ENCODE assay signal across 24 mouse cellular contexts in genomic region chr9:71027626-71028025, GRCm38 (mm10).
DNase-seq lines count a peak whose midpoint lies in the region; ATAC-seq and TF ChIP-seq lines count a peak whose summit lies in the region.
"Had no signal": no experiment of that assay in that cellular context is flagged by ENCODE, and none has a peak within 500 bp of the region (broad histone marks: within the 10 kb centered on the region; RNA-seq: fewer than 3 reads in every experiment).

No protein-coding gene starts in this region.

- no peaks in the 10 kb centered on the region for H3K4me1 ChIP-seq in lung, postnatal 0 days (ENCODE audit: insufficient read depth, low read depth, low read length)
- H3K4me1 ChIP-seq in forebrain, postnatal 0 days (ENCODE audit: insufficient read depth), result no peaks in the 10 kb centered on the region
- H3K4me1 ChIP-seq in hindbrain, embryonic 10.5 days (replicated peaks), result no peaks in the 10 kb centered on the region
- H3K4me1 ChIP-seq: embryonic facial prominence, embryonic 10.5 days; embryonic facial prominence, embryonic 12.5 days; forebrain, embryonic 13.5 days; forebrain, embryonic 15.5 days had no signal

- TF ChIP-seq EP300 in lung, postnatal 0 days (IDR thresholded peaks at IDR 0.05), result no peak

- WGBS in lung, postnatal 0 days, result 44% methylated on average over 2 of the region's 2 CpGs
- WGBS in forebrain, postnatal 0 days, result 86% methylated on average over 2 of the region's 2 CpGs
- WGBS in hindbrain, embryonic 10.5 days, result 79% methylated on average over 2 of the region's 2 CpGs

- no peak overlapping the region for H3K27ac ChIP-seq in lung, postnatal 0 days (ENCODE audit: low read length)
- H3K27ac ChIP-seq in forebrain, postnatal 0 days (ENCODE audit: low read depth, low read length), result no peak overlapping the region
- no peak overlapping the region for H3K27ac ChIP-seq in hindbrain, embryonic 10.5 days
- H3K27ac ChIP-seq: embryonic facial prominence, embryonic 10.5 days; embryonic facial prominence, embryonic 12.5 days; forebrain, embryonic 13.5 days; forebrain, embryonic 15.5 days had no signal

- no peak overlapping the region for H3K4me3 ChIP-seq in lung, postnatal 0 days (ENCODE audit: low read depth, low read length)
- H3K4me3 ChIP-seq in forebrain, postnatal 0 days (ENCODE audit: low read depth, low read length), result no peak overlapping the region
- no peak overlapping the region for H3K4me3 ChIP-seq in hindbrain, embryonic 10.5 days
- H3K4me3 ChIP-seq: embryonic facial prominence, embryonic 10.5 days; embryonic facial prominence, embryonic 12.5 days; forebrain, embryonic 13.5 days; forebrain, embryonic 15.5 days had no signal

- H3K9ac ChIP-seq in lung, postnatal 0 days (replicated peaks; ENCODE audit: low read depth), result no peak overlapping the region
- H3K9ac ChIP-seq in forebrain, postnatal 0 days, result no peak overlapping the region
- H3K9ac ChIP-seq: embryonic facial prominence, embryonic 12.5 days; forebrain, embryonic 13.5 days; forebrain, embryonic 15.5 days had no signal

- TF ChIP-seq CTCF in lung, postnatal 0 days (IDR thresholded peaks at IDR 0.05), result no peak
- no peak for TF ChIP-seq CTCF in forebrain, postnatal 0 days (IDR thresholded peaks at IDR 0.05; ENCODE audit: low read depth)

- no peak overlapping the region for H3K4me2 ChIP-seq in lung, postnatal 0 days (replicated peaks; ENCODE audit: low read depth, low read length)
- no peak overlapping the region for H3K4me2 ChIP-seq in forebrain, postnatal 0 days (ENCODE audit: low read depth)
- H3K4me2 ChIP-seq: embryonic facial prominence, embryonic 12.5 days; forebrain, embryonic 13.5 days; forebrain, embryonic 15.5 days had no signal

- H3K27me3 ChIP-seq in lung, postnatal 0 days (replicated peaks; ENCODE audit: insufficient read depth, low read length), result no peaks in the 10 kb centered on the region
- no peaks in the 10 kb centered on the region for H3K27me3 ChIP-seq in forebrain, postnatal 0 days (ENCODE audit: insufficient read depth, low read length)
- no peaks in the 10 kb centered on the region for H3K27me3 ChIP-seq in hindbrain, embryonic 10.5 days (ENCODE audit: insufficient read depth, poor library complexity, severe bottlenecking)
- H3K27me3 ChIP-seq: CH12.LX; embryonic facial prominence, embryonic 12.5 days; forebrain, embryonic 13.5 days; forebrain, embryonic 15.5 days; Patski had no signal

- ATAC-seq in lung, postnatal 0 days, result no peak
- ATAC-seq in neutrophil, adult 5-6 weeks (ENCODE audit: extremely low read depth, insufficient number of reproducible peaks, low FRiP score, poor library complexity, severe bottlenecking), result peak; percentile 74; the same call in 1 of the 2 replicates
- ATAC-seq in forebrain, postnatal 0 days, result no peak
- ATAC-seq: activated CD4-positive, CD25-positive, alpha-beta regulatory T cell, adult 4 months; CD4-positive, CD25-positive, alpha-beta regulatory T cell, adult 4 months; forebrain, embryonic 13.5 days; forebrain, embryonic 15.5 days; Patski had no signal

- peak; percentile 32 for DNase-seq in lung, postnatal 0 days (ENCODE audit: low spot score)
- DNase-seq in lung, postnatal 14 days, result no peak
- DNase-seq in spleen, postnatal 36 days (ENCODE audit: low spot score in 2 of 2), result peak; percentile 66
- DNase-seq in spleen, adult 12 weeks (ENCODE audit: low spot score), result no peak
- no peak for DNase-seq in forebrain, postnatal 0 days
- DNase-seq in hindbrain, embryonic 10.5 days (ENCODE audit: low spot score), result no peak
- DNase-seq: adrenal gland, adult 8-10 months; adrenal gland, postnatal 14 days; adrenal gland, postnatal 36 days; cerebellum, adult 11-12 months; cerebellum, adult 2 months; cerebellum, adult 9-10 months; cerebellum, postnatal 10 days; cerebellum, postnatal 25 days had no signal

- no peaks in the 10 kb centered on the region for H3K36me3 ChIP-seq in lung, postnatal 0 days (ENCODE audit: insufficient read depth, low read length)
- H3K36me3 ChIP-seq in forebrain, postnatal 0 days (ENCODE audit: insufficient read depth), result no peaks in the 10 kb centered on the region
- H3K36me3 ChIP-seq in hindbrain, embryonic 10.5 days, result no peaks in the 10 kb centered on the region
- H3K36me3 ChIP-seq: embryonic facial prominence, embryonic 10.5 days; embryonic facial prominence, embryonic 12.5 days; forebrain, embryonic 15.5 days; G1E had no signal

- H3K9me3 ChIP-seq in lung, postnatal 0 days (ENCODE audit: low read length), result no peaks in the 10 kb centered on the region
- no peaks in the 10 kb centered on the region for H3K9me3 ChIP-seq in forebrain, postnatal 0 days (ENCODE audit: low read length)
- no peaks in the 10 kb centered on the region for H3K9me3 ChIP-seq in hindbrain, embryonic 10.5 days
- H3K9me3 ChIP-seq: embryonic facial prominence, embryonic 10.5 days; embryonic facial prominence, embryonic 12.5 days; forebrain, embryonic 13.5 days; forebrain, embryonic 15.5 days; G1E had no signal

Comparison
In these comparisons a context has a peak if more than half of its experiments do, and no peak if none do; other contexts are left out.
1. DNase-seq: peak in lung, postnatal 0 days (single experiment) and spleen, postnatal 36 days (2 of 2); none in lung, postnatal 14 days (single experiment), spleen, adult 12 weeks (single experiment), forebrain, postnatal 0 days (single experiment) and hindbrain, embryonic 10.5 days (single experiment).